Mouse (Mus musculus) inflammation-experienced regulatory T-cells, adult 6 months (primary cell): Measurements from ENCODE around the gene Grin3a. TPM values are rescaled to one million over a fixed set of nuclear protein-coding genes. Genes with fewer than 3 reads are reported as not detected.
"Not testable (repeated sequence)": the region's sequence is repeated elsewhere in the genome, so short reads cannot be mapped to it uniquely, and the experiment has no call there.

Experiments used
- ATAC-seq: one replicate; pipeline ENCODE4 v1.8.0; 2017
- polyA plus RNA-seq, 3 experiments: library from polyadenylated mRNA; unstranded; fragments of 100-300 nt; shearing (Covaris generic); gene quantifications; one replicate each; pipeline ENCODE4 v1.2.1; 2017

Grin3a gene
- polyA plus RNA-seq, 3 experiments from 2014 or later, result not detected

DNA sequence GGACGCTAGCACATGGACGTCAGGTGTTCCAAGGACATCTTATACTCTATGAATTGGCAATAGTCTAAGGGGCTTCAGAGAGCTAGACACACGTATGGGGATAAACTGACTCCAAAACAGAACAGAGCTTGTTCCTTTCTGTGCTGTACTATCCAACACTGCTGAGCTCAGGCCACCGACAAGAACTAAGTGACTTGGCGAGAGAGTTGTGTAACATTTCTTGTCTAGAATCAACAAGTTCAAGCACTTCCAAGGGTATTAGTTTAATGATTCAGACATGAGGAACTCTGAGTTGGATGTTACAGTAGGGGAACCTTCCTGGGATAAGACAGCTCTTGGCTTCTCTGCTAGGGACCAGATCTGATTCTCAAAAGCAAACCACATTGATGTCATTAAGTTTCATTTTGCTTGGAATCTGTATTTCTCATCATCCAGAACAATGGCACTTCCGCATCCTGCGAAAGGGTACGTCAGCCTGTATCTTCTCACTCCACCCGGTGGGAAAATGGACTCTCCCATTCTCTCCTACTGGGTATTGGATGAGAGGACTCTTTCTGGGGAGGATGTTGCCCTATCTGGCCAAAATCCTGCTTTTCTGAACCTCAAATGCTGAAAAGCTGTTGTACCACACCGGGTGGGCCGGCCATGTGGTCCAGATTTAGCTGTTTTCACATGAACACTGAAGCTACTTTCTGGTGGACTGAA is 165.2 kb downstream of the Grin3a start:
- no peak for ATAC-seq

DNA sequence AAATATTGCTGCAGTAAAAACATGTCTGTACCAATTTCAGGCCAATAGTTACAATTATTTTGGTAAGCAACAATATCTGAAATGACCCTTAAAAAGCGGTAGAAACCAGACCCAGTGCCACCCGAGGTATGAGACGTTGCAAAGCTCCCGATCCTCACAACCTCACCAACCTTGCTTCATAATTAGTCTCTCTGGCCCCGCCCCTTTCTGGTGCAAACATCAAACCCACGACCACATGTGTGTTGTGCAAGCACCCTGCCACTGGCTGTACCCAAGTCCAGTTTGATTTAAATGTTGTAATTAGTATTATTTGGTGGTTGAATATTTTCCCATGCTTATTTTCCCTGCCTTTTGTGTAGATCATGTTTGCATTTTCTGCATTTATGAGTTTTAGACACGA is 168.8 kb downstream of the Grin3a start:
- no peak for ATAC-seq

DNA sequence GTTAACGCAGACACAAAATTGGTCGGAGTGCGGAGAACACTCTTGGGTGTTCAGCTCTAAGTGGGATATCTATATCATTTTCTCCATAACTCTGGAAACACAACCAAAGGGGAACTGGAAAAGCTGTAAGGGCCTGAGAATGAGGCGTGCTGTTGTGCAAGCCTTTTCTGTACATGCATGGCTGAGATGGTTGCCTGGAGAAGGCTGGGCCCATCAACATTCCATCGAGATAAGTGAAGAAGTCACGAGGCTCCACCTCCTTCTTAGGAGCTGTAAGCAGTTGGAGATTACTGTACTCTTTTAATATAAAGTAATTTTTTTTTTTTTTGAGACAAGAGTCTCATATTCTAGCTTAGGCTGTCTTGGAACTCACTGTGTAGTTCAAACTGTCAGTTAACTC is 169.5 kb downstream of the Grin3a start:
- ATAC-seq, result no peak

DNA sequence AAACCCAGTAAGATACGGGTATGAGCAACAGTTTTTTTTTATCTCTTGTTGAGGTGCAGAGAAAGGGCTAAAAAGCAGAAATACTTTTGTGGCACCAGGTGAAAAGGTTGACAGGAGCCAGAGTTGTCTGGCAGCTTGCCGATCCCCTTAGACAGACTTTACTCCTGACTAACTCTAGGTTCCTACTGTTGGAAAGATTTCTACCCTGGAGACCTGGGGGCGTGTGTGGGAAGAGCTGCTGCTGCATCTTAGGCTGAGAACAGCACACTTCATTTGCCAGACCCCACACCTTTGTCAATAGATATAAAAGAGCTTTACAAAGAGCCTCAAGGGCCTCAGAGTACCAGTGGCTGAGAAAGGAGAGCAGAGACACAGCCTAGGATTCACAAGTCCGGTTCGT is 180.7 kb downstream of the Grin3a start:
- ATAC-seq, result no peak

GRCm38 (mm10) chr4:49662231-49662630 is 183.3 kb downstream of the Grin3a start:
- no peak for ATAC-seq

DNA sequence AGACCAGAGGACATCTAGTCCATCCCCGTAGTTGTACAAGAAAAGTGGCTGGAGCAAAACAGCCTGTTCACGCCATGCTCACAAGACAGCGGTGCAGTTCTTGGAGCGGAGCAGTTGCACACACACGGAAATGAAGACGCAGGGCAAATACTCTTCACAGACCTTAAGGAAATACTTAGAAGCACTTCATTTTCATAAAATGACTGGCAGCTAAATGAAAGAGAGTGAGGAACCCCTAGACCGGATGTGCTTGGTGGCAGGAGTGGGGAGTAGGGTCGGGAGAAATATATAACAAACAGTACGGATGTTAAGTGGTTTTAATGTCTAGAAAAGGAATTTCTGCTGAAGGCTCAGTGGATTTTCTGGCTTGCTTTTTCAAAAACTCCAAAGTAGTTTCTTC is 183.9 kb downstream of the Grin3a start:
- no peak for ATAC-seq

- ATAC-seq, result no peak
Observed at GRCm38 (mm10) chr4:49659421-49659820, 186.1 kb downstream of the Grin3a start.

- ATAC-seq, result no peak
Observed at GRCm38 (mm10) chr4:49639913-49640312, 205.6 kb downstream of the Grin3a start.

DNA sequence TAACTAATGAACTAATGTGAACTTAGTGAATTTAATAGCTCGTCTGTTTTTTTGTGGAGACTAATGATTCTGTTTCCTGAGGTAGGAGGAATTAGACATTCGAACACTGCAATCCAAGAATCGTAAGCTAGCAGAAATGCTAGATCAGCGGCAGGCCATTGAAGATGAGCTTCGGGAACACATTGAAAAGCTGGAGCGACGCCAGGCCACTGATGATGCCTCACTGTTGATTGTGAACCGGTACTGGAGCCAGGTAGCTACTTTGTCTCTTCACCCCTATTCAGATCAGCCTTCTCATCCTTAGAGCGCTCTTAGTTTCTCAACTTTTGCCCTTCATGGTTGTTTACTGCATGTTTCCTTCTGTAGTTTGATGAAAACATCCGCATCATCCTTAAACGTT is 207.7 kb downstream of the Grin3a start:
- no peak for ATAC-seq

DNA sequence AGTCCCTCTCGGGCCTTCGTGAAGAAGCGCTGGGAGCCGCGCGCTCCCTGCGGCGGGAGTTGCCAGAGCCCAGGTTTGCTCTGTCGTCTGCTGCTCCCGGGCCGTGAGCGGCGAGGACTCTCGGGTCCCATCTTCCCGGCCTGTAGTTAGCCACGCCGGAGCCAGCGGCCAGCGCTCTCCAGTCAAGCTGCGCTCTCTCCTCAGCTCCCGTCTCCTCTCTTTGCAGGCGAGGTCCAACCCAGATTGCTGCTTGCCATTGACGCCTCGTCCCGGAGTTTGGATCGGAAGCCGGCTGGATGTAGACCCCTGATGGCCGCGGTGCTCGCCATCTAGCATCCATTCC is 213.4 kb downstream of the Grin3a start:
- peak; percentile 1 for ATAC-seq

- peak; percentile 90 for ATAC-seq
Observed at GRCm38 (mm10) chr4:49631319-49632138, 214.0 kb downstream of the Grin3a start, which contains the start of gene Rnf20. Gene Rnf20 (plus strand): TSS chr4:49632006.

DNA sequence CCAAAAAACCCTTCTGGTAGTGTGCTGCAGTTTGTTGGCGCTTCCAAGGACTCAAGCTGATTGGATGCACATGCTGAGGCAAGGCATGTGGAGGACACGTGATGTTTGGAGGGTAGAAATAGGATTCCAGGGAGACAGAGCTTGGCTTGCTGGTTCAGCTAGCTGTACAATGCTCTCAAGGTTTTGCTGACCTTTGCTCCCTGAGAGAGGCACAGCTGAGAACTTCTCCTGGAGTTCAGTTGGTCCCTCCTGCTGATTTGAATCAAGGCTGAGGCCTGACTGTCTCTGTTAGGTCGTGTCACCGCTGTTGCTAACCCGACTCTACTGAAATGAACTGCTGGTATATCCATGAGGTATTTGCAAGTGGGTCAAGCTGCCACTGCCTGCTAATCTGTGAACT is 216.6 kb downstream of the Grin3a start:
- ATAC-seq, result no peak

DNA sequence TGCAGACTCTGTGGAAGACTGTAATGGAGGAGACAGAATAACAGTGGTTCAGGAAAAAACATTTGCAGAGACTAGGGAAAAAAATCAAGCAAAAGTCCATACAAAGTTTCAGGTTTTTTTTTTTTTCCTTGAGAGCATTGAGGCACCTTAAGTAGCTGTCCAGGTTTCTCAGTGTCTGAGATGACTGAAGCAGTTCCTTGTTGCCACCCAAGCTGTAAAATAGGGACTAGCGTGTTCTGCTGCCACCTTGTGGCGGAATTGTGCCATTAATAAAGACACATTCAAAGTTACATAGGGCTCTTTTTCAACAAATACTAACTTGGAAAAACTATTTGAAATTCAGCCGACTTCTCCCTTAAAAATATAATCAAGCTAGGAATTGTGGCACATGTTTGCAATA is 218.6 kb downstream of the Grin3a start:
- peak; percentile 23 for ATAC-seq

DNA sequence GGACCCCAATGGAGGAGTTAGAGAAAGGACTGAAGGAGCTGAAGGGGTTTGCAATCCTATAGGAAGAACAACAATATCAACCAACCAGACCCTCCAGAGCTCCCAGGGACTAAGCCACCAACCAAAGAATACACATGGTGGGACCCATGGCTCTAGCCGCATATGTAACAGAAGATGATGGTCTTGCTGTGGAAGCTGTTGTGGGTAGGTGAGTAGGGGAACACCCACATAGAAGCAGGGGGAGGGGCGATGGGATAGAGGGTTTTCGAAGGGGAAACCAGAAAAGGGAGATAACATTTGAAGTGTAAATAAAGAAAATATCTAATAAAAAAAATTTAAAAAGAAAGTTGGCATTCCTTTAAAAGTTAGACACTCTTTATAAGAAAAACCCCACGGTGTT is 220.6 kb downstream of the Grin3a start:
- not testable (repeated sequence) for ATAC-seq

GRCm38 (mm10) chr4:49623916-49624315 is 221.6 kb downstream of the Grin3a start:
- no peak for ATAC-seq

DNA sequence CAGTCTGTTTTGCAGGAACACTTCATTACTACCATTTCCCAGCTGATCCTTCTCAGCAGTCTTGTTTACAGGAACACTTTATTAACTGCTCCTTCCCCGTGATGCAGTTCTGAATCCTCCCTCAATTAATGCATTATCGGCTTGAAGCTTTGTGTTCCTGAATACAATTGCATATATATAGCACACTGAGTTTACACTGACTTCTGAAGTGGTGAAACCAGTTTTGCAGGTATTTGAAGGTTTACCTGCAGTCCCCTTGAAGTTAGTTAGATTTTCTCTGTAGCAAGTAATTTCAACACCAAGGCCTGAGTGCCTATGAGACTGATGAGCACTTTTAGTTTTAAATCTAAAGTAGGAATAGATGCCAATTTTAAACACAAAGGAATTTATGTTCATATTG is 223.3 kb downstream of the Grin3a start:
- no peak for ATAC-seq

DNA sequence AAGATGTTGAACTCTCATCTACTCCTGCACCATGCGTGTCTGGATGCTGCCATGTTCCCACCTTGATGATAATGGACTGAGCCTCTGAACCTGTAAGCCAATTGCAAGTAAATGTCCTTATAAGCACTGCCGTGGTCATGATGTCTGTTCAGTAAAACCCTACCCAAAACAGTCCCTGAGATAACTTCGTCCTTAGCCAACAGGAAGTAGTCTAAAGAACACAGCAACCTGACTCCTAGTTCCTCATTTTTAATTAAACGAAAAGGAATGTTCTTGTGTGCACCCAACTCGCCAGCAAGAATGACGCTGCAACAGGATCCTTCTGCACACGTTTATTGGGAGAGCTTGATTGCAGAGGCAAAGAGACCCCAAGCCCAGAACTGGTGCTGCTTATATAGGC is 225.7 kb downstream of the Grin3a start:
- ATAC-seq, result not testable (repeated sequence)

GRCm38 (mm10) chr4:49616924-49617323 is 228.6 kb downstream of the Grin3a start:
- ATAC-seq, result no peak

Other genes starting within 250 kb of the Grin3a start
- not detected for gene Tmem246, start 247.9 kb downstream of the Grin3a start, polyA plus RNA-seq
- 10 to 100 TPM; 45.3 to 59.2 (median 56.8) TPM for gene Rnf20, start 213.7 kb downstream of the Grin3a start, polyA plus RNA-seq
- gene Ppp3r2, start 163.7 kb downstream of the Grin3a start, polyA plus RNA-seq, result not detected